12 mouse cellular contexts compared by ENCODE assay signal in genomic region chr6:91163195-91163911, GRCm38 (mm10). TPM values are rescaled to one million over a fixed set of nuclear protein-coding genes. Genes with fewer than 3 reads are reported as not detected.
DNase-seq lines count a peak whose midpoint lies in the region; ATAC-seq and TF ChIP-seq lines count a peak whose summit lies in the region.
"Had no signal": no experiment of that assay in that cellular context is flagged by ENCODE, and none has a peak within 500 bp of the region (broad histone marks: within the 10 kb centered on the region; RNA-seq: fewer than 3 reads in every experiment).

No protein-coding gene starts in this region.

- no peaks in the 10 kb centered on the region for H3K9me3 ChIP-seq in heart, embryonic 12.5 days (replicated peaks)
- H3K9me3 ChIP-seq in liver, embryonic 14.5 days (ENCODE audit: control insufficient read depth, low read length) = no peaks in the 10 kb centered on the region
- H3K9me3 ChIP-seq: hindbrain, embryonic 15.5 days had no signal

- 0 out of 2 replicates have a peak, but pooled peaks cover 23% of the 10 kb centered on the region for H3K27me3 ChIP-seq in heart, embryonic 12.5 days (replicated peaks)
- no peaks in the 10 kb centered on the region for H3K27me3 ChIP-seq in liver, embryonic 14.5 days (ENCODE audit: control insufficient read depth, insufficient read depth, low read length)
- H3K27me3 ChIP-seq: hindbrain, embryonic 15.5 days had no signal

- H3K4me2 ChIP-seq in heart, embryonic 12.5 days = no peak overlapping the region
- peak overlapping the region; percentile 76 for H3K4me2 ChIP-seq in liver, embryonic 14.5 days (ENCODE audit: low read depth)
- H3K4me2 ChIP-seq: hindbrain, embryonic 15.5 days had no signal

- no peak for DNase-seq in heart, postnatal 25 days (ENCODE audit: low spot score)
- peak; percentile 55 for DNase-seq in spleen, adult 12 weeks (ENCODE audit: low spot score)
- no peak for DNase-seq in spleen, adult 18-20 months
- peak; percentile 91 to 94 (median 93) for DNase-seq in liver, embryonic 14.5 days (ENCODE audit: low read depth in 3 of 3, low spot score in 3 of 3)
- peak; percentile 46 for DNase-seq in yolk sac, embryonic 10.5 days (ENCODE audit: low spot score)
- DNase-seq in gastrocnemius, postnatal 10 days = no peak
- DNase-seq in thymus, postnatal 0 days (ENCODE audit: low spot score) = no peak
- DNase-seq: layer of hippocampus, adult 9-11 months; thymus, adult 18-20 months had no signal

- H3K27ac ChIP-seq in heart, embryonic 12.5 days (ENCODE audit: poor library complexity, severe bottlenecking) = peak overlapping the region; percentile 41; the same call in 1 of the 2 replicates
- peak overlapping the region; percentile 99 for H3K27ac ChIP-seq in liver, embryonic 14.5 days
- H3K27ac ChIP-seq: hindbrain, embryonic 15.5 days had no signal

- WGBS in heart, embryonic 12.5 days = 40% methylated on average over 5 of the region's 5 CpGs
- WGBS in liver, embryonic 14.5 days (ENCODE audit: insufficient replicate concordance) = 14% methylated on average over 5 of the region's 5 CpGs

- peak; percentile 86 for TF ChIP-seq CTCF in liver, embryonic 14.5 days (IDR thresholded peaks at IDR 0.05; ENCODE audit: low read depth)

- 0 out of 2 replicates have a peak, but pooled peaks cover 6% of the 10 kb centered on the region for H3K36me3 ChIP-seq in heart, embryonic 12.5 days
- H3K36me3 ChIP-seq in liver, embryonic 14.5 days (replicated peaks; ENCODE audit: control insufficient read depth, insufficient read depth, low read depth) = no peaks in the 10 kb centered on the region; the same call in 1 of the 2 replicates

- peaks cover 41% of the 10 kb centered on the region for H3K4me1 ChIP-seq in heart, embryonic 12.5 days (replicated peaks)
- H3K4me1 ChIP-seq in liver, embryonic 14.5 days (replicated peaks; ENCODE audit: control insufficient read depth in 2 of 2, insufficient read depth in 2 of 2, low read length in 1 of 2) = peaks cover 66 to 67% of the 10 kb centered on the region in 2 experiments

- intact Hi-C loops in heart, postnatal 25 days (cut with DNase I) = loop anchor here (10.0 kb wide), 1 partner anchor 351 kb away; the partner anchor contains the start of genes Lsm3 and Xpc

- ATAC-seq in heart, embryonic 12.5 days (ENCODE audit: insufficient number of reproducible peaks, low FRiP score) = peak; percentile 92
- peak; percentile 94 for ATAC-seq in liver, embryonic 14.5 days (ENCODE audit: insufficient read depth)

- TF ChIP-seq EP300 in liver, embryonic 14.5 days (IDR thresholded peaks at IDR 0.05; ENCODE audit: low read depth) = peak; percentile 97

- H3K9ac ChIP-seq in heart, embryonic 12.5 days = no peak overlapping the region
- peak overlapping the region; percentile 72 for H3K9ac ChIP-seq in liver, embryonic 14.5 days (replicated peaks)
- H3K9ac ChIP-seq: hindbrain, embryonic 15.5 days had no signal

- no peak overlapping the region for H3K4me3 ChIP-seq in heart, embryonic 12.5 days
- peak overlapping the region; percentile 28 to 33; a peak in 3 of 4 replicates for H3K4me3 ChIP-seq in liver, embryonic 14.5 days (ENCODE audit: insufficient read depth in 1 of 2, low read depth in 2 of 2, low read length in 2 of 2)
- H3K4me3 ChIP-seq: hindbrain, embryonic 15.5 days had no signal

RNA-seq across cellular contexts. Expression of gene Hdac11, which starts 6.9 kb away (rescaled TPM):
- 8.8 and 9.0 TPM in 2 replicates for polyA plus RNA-seq in heart, embryonic 12.5 days (2016; fragmentation: Nextera tagmentation; extraction: Ambion mirVana)
- 10 to 100 TPM; 13.0 to 15.1 TPM for total RNA-seq in heart, postnatal 25 days (2021)
- polyA plus RNA-seq in liver, embryonic 14.5 days (2012; rRNA removed) = 9.2 and 12.1 TPM in 2 replicates
- polyA plus RNA-seq in liver, embryonic 14.5 days (2014; fragmentation: Nextera tagmentation; extraction: Ambion mirVana) = 4.8 and 6.0 TPM in 2 replicates
- total RNA-seq in gastrocnemius, postnatal 10 days (2021) = 10 to 100 TPM; 14.1 to 17.2 TPM
- polyA plus RNA-seq in thymus, postnatal 0 days (2015; fragmentation: Nextera tagmentation; extraction: Ambion mirVana) = 6.2 and 7.0 TPM in 2 replicates

RNA-seq across cellular contexts. Expression of gene Nup210, which starts 46.7 kb away (rescaled TPM):
- polyA plus RNA-seq in heart, embryonic 12.5 days (2016; fragmentation: Nextera tagmentation; extraction: Ambion mirVana) = 10.7 and 11.2 TPM in 2 replicates
- total RNA-seq in heart, postnatal 25 days (2021) = 1 to 10 TPM; 2.4 to 3.3 TPM
- polyA plus RNA-seq in liver, embryonic 14.5 days (2012; rRNA removed) = 24.4 and 32.4 TPM in 2 replicates
- polyA plus RNA-seq in liver, embryonic 14.5 days (2014; fragmentation: Nextera tagmentation; extraction: Ambion mirVana) = 35.1 and 38.5 TPM in 2 replicates
- 10 to 100 TPM; 20.6 to 27.9 TPM for total RNA-seq in gastrocnemius, postnatal 10 days (2021)
- 36.0 and 37.9 TPM in 2 replicates for polyA plus RNA-seq in thymus, postnatal 0 days (2015; fragmentation: Nextera tagmentation; extraction: Ambion mirVana)
- polyA plus RNA-seq: C2C12 had no signal

RNA-seq across cellular contexts. Expression of gene Fbln2, which starts 48.9 kb away (rescaled TPM):
- 210 and 213 TPM in 2 replicates for polyA plus RNA-seq in heart, embryonic 12.5 days (2016; fragmentation: Nextera tagmentation; extraction: Ambion mirVana)
- 10 to 100 TPM; 71.8 to 76.3 TPM for total RNA-seq in heart, postnatal 25 days (2021)
- 4.0 and 5.1 TPM in 2 replicates for polyA plus RNA-seq in liver, embryonic 14.5 days (2012; rRNA removed)
- 4.3 and 4.4 TPM in 2 replicates for polyA plus RNA-seq in liver, embryonic 14.5 days (2014; fragmentation: Nextera tagmentation; extraction: Ambion mirVana)
- total RNA-seq in gastrocnemius, postnatal 10 days (2021) = 10 to 100 TPM; 63.3 to 73.2 TPM
- polyA plus RNA-seq in thymus, postnatal 0 days (2015; fragmentation: Nextera tagmentation; extraction: Ambion mirVana) = 97.2 and 117 TPM in 2 replicates

Comparison
In these comparisons a context has a peak if more than half of its experiments do, and no peak if none do; other contexts are left out.
1. DNase-seq: peak in spleen, adult 12 weeks (single experiment), liver, embryonic 14.5 days (3 of 3) and yolk sac, embryonic 10.5 days (single experiment); none in heart, postnatal 25 days (single experiment), spleen, adult 18-20 months (0 of 2), gastrocnemius, postnatal 10 days (single experiment) and thymus, postnatal 0 days (single experiment).
2. RNA of gene Fbln2, which starts 48.9 kb away (polyA plus RNA-seq): 210 to 213 TPM in heart, embryonic 12.5 days and 97.2 to 117 TPM in thymus, postnatal 0 days; 4.0 to 5.1 TPM in liver, embryonic 14.5 days; every median in the first group is over 10 times any median in the second.